Mouse (Mus musculus) heart, postnatal 14 days (tissue): ENCODE measurements at regions not wholly inside any gene's neighbourhood (a gene's known extent, or its start where the extent isn't known, plus 50 kb on each side); places are given as distances from the start of the nearest gene placed in this dataset.

Source experiments
- DNase-seq, 2 experiments: peaks; one replicate each; pipeline ENCODE4 v3.0.0; 2021 to 2022
- intact Hi-C: fragments of 180-260 bp; cut with DNase I; formaldehyde crosslinking; loops from one replicate; pipeline ENCODE4 v1.15.1; 2025

DNA sequence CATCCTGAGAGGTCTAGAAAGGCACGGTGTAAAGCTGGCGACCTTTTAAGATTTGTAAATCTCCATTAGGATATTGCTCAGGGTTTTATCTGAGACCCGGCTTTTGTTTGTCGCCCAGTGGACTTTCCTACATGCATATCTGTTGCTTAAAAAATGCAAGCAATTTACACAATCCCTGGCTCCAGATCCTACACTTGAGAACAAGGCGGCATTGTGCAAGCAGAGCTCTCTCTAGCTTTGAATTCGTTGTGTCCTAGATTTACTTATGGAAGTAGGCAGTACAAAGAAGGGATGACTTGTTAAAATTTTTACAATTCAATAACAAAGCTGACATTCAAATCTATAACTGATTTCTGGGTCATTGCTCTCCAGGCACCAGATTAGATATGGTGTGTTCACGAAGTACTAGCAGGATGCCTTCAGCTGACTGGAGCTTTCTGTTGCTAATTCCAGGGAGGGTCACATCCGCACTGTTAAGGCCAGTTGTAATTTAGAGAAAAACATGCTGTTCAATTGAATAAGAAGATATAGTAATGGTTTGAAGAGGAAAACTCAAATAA, 62.2 kb upstream of the Teddm2 start:
- intact Hi-C loops, result no loop called here
- no peak for DNase-seq

- intact Hi-C loops, result no loop called here
- no peak for DNase-seq
These were observed 63.8 kb upstream of the Teddm2 start for GRCm38 (mm10) chr1:153963744-153964342.

GRCm38 (mm10) chr1:153969401-153969800, 69.4 kb upstream of the Teddm2 start:
- no peak for DNase-seq
- intact Hi-C loops, result no loop called here

DNA sequence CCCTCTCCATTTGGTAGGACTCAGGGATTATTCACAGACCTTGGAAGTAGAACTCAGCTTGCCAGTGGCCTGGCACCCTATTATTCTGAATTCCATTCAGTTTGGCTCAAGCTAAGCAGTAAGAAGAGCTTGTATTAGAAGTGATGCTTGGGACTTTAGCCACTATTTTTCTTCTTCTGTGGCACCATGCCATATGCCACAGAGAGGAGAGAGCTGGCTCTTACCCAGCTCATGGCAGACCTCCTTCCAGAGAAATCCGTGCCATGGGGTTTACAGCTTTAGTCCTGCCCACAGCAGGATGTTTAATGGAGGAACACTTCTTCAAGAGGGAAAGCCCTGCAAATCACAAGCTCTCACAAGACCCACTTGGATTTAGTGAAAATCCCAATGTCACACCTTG, 74.3 kb upstream of the Teddm2 start:
- intact Hi-C loops, result no loop called here
- no peak for DNase-seq

GRCm38 (mm10) chr1:153977963-153978726, 78.1 kb upstream of the Teddm2 start:
- peak in 1 of 2 experiments; percentile 12 for DNase-seq
- intact Hi-C loops, result no loop called here

GRCm38 (mm10) chr1:153980886-153981285, 80.9 kb upstream of the Teddm2 start:
- intact Hi-C loops, result no loop called here
- DNase-seq, result peak; percentile 57 to 62

DNA sequence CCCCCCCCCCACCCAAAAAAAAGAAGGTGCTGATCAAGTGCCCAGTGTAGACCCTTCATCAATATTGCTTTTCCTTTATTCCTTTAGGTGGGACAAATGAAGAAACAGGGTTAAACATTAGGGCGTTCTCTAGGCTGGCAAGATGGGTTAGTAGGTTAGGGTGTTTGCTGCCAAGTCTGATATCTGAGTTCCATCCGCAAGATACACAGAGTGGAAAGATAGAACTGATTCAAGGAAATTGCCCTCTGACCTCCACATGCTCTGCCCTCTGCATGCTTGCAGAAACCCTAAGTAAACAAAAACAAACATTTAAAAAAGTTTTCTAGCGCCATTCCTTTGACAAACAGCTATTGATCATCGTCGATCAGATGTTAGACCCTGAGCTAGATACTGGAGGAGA, 85.6 kb upstream of the Teddm2 start:
- no peak for DNase-seq
- intact Hi-C loops, result no loop called here

- intact Hi-C loops, result no loop called here
- DNase-seq, result no peak
These were observed 86.6 kb upstream of the Teddm2 start for GRCm38 (mm10) chr1:153986632-153987031.

DNA sequence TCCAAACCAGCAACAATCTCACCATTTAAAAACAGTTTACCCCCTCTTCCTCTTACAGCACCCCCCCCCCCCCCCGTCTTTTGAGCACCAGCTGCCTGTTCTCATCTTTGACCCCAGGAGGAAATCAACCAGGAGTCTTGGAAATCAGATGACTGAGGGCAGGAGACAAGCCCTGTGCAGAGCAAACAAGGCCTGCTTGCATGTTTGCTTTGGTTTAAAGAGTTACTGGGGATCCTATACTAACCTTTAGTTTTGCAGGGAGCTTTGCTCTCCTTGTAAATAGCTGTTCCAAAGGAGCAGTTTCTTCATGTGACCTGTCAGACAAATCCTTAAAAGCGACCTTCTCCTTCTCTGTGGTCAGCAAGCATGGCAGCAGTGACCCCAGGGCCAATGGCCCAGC, 88.3 kb upstream of the Teddm2 start:
- intact Hi-C loops, result no loop called here
- no peak for DNase-seq

DNA sequence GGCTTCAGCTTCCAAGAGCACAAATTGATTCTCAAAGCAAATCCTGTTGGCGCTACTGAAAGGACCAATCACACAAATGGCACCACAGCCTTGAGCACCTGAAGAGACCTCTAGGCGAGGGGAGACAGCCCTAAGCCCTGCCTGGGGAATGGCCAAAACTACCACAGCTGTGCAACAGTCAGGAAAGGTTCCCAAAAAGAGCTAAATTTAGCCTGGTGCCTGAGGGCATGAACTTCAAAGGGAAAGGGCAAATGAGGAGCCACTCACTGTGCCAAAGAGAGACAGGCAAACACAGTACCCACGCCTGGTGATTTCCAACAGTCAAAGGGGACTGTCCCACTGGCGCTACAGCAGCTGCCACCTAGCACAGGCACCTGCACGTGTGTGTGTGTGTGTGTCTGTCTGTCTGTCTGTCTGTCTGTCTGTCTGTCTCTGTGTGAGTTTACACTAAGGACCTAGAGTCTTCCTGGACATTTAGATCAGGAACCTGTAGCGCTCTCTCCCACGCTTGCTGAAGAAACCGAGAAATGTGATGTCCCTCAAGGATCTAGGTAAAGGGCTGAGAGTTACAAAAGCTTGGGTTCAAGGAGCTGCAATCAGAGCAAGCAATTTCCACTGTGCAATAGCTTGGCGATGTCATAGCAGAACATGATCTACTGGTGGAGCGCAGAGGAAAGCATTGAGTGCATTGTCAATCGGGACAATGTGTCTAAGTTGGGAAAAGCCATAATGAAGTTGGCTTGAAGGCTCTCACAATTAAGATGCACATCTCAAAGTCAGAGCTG, 90.8 kb upstream of the Teddm2 start:
- no peak for DNase-seq
- intact Hi-C loops, result no loop called here

GRCm38 (mm10) chr1:153992466-153992865, 92.4 kb upstream of the Teddm2 start:
- intact Hi-C loops, result no loop called here
- DNase-seq, result no peak

- DNase-seq, result no peak
- intact Hi-C loops, result no loop called here
These were observed 94.8 kb upstream of the Teddm2 start for GRCm38 (mm10) chr1:153994871-153995270.

GRCm38 (mm10) chr1:153997201-153998181, 97.5 kb upstream of the Teddm2 start:
- no peak for DNase-seq
- intact Hi-C loops, result no loop called here

GRCm38 (mm10) chr1:153999776-154000175, 99.7 kb upstream of the Teddm2 start:
- intact Hi-C loops, result no loop called here
- DNase-seq, result no peak

- DNase-seq, result peak in 1 of 2 experiments; percentile 10
These were observed 103.6 kb upstream of the Teddm2 start for GRCm38 (mm10) chr1:154003669-154004068.

DNA sequence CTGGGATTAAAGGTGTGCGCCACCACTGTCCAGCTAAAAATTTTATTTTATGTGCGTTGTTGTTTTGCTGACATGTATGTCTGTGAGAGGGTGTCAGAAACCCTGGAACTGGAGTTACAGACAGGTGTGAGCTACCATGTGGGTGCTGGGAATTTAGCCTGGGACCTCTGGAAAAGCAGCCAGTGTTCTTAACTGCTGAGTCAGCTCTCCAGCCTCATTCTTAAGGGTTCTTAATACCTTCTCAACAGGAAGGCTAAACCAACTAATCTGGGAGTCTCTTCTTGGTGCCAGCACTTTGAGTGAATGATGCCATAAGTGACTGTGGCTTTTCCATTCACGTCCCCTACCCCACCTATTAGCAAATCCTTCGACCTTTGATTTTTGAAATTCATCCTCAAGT, 104.6 kb upstream of the Teddm2 start:
- DNase-seq, result no peak
- intact Hi-C loops, result no loop called here

More at GRCm38 (mm10) chr1:154003669-154004068, 103.6 kb upstream of the Teddm2 start:
- intact Hi-C loops, result no loop called here

- intact Hi-C loops, result no loop called here
These were observed 106.0 kb upstream of the Teddm2 start for GRCm38 (mm10) chr1:154006055-154006454.

DNA sequence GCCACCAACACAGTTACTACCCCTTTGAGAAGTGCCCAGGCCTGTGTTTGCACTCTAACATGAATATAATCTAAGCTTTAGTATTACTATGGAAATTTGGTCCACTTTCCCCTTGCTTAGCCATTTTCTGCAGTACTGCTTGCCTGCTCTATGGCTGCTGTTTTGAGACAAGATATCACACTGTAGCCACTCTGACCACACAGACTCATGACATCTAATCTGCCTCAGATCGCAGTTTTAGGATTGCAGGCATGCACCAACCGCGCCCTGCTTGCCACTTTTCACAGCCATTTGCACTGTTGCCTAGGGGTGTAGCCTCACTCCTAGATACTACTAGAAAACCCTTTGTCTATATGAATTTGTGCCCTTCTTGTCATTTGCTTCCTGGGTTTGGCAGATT, 107.4 kb upstream of the Teddm2 start:
- no peak for DNase-seq
- intact Hi-C loops, result no loop called here

More at GRCm38 (mm10) chr1:154006055-154006454, 106.0 kb upstream of the Teddm2 start:
- no peak for DNase-seq

DNA sequence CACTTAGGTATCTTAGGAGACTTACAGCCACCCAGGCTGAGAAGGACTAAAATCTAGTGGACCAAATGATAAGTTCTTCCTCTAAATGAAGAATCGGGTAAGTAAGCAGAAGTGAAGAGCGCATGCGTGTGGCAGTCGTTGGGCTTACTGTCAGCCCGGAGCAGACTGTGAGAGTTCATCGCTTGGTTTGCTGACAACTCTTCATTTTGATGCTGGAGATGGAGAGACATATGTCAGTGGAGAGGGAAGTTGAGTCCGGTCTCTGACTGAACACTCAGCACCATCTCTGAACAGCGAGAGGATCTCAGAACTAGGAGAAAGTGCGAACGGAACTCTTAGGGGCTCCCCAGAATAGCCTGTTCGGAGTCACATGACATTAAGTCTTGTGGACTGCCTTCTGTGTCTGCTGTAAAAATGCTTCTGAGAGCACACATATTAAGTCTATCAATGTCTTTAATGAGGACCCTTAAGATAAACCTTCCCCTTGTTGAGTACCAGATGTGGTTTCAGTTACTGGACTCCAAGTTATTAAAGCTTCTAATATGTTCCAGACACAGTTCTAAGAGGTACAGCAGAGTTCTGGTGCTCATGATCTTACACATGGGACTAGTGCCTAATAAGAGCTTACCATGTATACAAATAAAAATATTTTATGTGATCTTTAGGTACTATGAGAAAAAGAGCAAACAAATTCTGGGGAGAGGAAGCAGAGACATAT, 108.7 kb upstream of the Teddm2 start:
- no peak for DNase-seq
- intact Hi-C loops, result no loop called here
